Mouse (Mus musculus) CD4-positive, CD25-positive, alpha-beta regulatory T cell (primary cell): Measurements from ENCODE around the gene Spink8. TPM values are rescaled to one million over a fixed set of nuclear protein-coding genes. Genes with fewer than 3 reads are reported as not detected.

Source experiments
- polyA plus RNA-seq: library from polyadenylated mRNA; unstranded; fragments of 100-300 nt; shearing (Covaris generic); gene quantifications from one replicate; pipeline ENCODE4 v1.2.1, GENCODE M21; 2017

Spink8 gene
- polyA plus RNA-seq = not detected

GRCm38 (mm10) chr9:109811980-109812379 lies at the start of gene Spink8:
Gene Spink8, plus strand, starts transcription at chr9:109812280.

GRCm38 (mm10) chr9:109790570-109790969 lies 21.5 kb upstream of the Spink8 start, which contains the start of gene Fbxw27:
Gene Fbxw27, minus strand, starts transcription at chr9:109790670.

GRCm38 (mm10) chr9:109832391-109833087 lies 20.5 kb downstream of the Spink8 start, which contains the start of gene Nme6:
Gene Nme6, plus strand, starts transcription at chr9:109832749.

GRCm38 (mm10) chr9:109849312-109849758 lies 37.3 kb downstream of the Spink8 start, which contains the start of gene Camp:
Gene Camp, minus strand, starts transcription at chr9:109849617.

GRCm38 (mm10) chr9:109874797-109875691 lies 63.0 kb downstream of the Spink8 start, which contains the start of gene Cdc25a:
Gene Cdc25a, plus strand, starts transcription at chr9:109875579.

Other genes starting within 250 kb of the Spink8 start
- gene Fbxw15, start 244.0 kb upstream of the Spink8 start, polyA plus RNA-seq = not detected
- gene Fbxw24, start 186.2 kb upstream of the Spink8 start, polyA plus RNA-seq = not detected
- gene Fbxw25, start 147.6 kb upstream of the Spink8 start, polyA plus RNA-seq = not detected
- not detected for gene Fbxw18, start 109.6 kb upstream of the Spink8 start, polyA plus RNA-seq
- gene Fbxw26, start 66.2 kb upstream of the Spink8 start, polyA plus RNA-seq = not detected
- gene Fbxw27, start 21.6 kb upstream of the Spink8 start, polyA plus RNA-seq = not detected
- gene Nme6, start 20.5 kb downstream of the Spink8 start, polyA plus RNA-seq = 12.0 TPM
- gene Camp, start 37.3 kb downstream of the Spink8 start, polyA plus RNA-seq = not detected
- 16.4 TPM for gene Cdc25a, start 63.3 kb downstream of the Spink8 start, polyA plus RNA-seq
- 63.0 TPM for gene Map4, start 119.2 kb downstream of the Spink8 start, polyA plus RNA-seq